Mouse (Mus musculus) left cerebral cortex, adult 2 months (tissue): ENCODE measurements at regions not wholly inside any gene's neighbourhood (a gene's known extent, or its start where the extent isn't known, plus 50 kb on each side); places are given as distances from the start of the nearest gene placed in this dataset.

ENCODE experiments used
- DNase-seq, 2 experiments: peaks; one replicate each; pipeline ENCODE4 v3.0.0; 2021 to 2022; ENCODE audit warnings: low spot score in 2 of 2, mixed read lengths in 1 of 2; ENCODE audit errors: extremely low spot score in 1 of 2
- H3K27ac ChIP-seq: fragments of 200-600 bp; 2 replicates; pipeline ENCODE4 v1.8.1; 2022
- H3K4me3 ChIP-seq: fragments of 200-600 bp; 2 replicates; pipeline ENCODE4 v1.8.1; 2022
- CTCF ChIP-seq: fragments of 200-600 bp; IDR thresholded peaks from 2 replicates; pipeline ENCODE4 v1.8.1; 2022; ENCODE audit warnings: antibody characterized with exemption, mild to moderate bottlenecking, moderate library complexity
- intact Hi-C: fragments of 180-260 bp; cut with DNase I; formaldehyde crosslinking; loops from one replicate; pipeline ENCODE4 v1.15.1; 2025

GRCm38 (mm10) chr3:25240196-25240595 lies 96.1 kb upstream of the Naaladl2 start:
- no peak for DNase-seq
- no peak for TF ChIP-seq CTCF
- Histone ChIP-seq H3K4me3 (no peak overlapping the region), H3K27ac (no peak overlapping the region)
- intact Hi-C loops: no loop called here

DNA sequence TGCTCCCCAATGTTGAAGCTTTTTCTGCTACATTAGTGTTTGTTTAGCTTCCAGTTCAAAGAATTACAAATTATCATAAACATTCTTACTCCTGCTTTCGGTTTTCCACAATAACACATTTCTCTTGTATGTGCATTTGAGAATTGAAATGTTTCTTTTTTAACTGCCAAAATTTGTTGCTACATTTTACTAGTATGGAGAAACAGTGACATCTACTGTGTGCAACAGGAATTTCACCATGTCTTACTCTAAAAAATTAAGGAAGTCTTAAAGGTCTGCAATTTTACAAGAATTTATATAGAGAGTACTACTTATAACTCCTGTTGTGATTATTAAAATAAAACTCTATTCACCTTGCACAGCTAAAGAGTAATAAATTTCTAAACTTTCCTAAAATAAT lies 76.5 kb upstream of the Naaladl2 start:
- intact Hi-C loops: no loop called here

GRCm38 (mm10) chr3:25208041-25208685 lies 64.1 kb upstream of the Naaladl2 start:
- intact Hi-C loops: no loop called here
- Histone ChIP-seq H3K27ac (no peak overlapping the region; the same call in 1 of the 2 replicates), H3K4me3 (no peak overlapping the region)
- TF ChIP-seq CTCF: no peak
- peak in 1 of 2 experiments; percentile 29 for DNase-seq

More for the DNA sequence above, 76.5 kb upstream of the Naaladl2 start:
- DNase-seq: no peak
- Histone ChIP-seq H3K27ac (no peak overlapping the region), H3K4me3 (no peak overlapping the region)
- TF ChIP-seq CTCF: peak; percentile 67
